Mouse (Mus musculus): ENCODE results near the gene Ank3. TPM values are rescaled to one million over a fixed set of nuclear protein-coding genes. Genes with fewer than 3 reads are reported as not detected.
A peak's percentile ranks its signal among the peaks of the same experiment; 100 is the strongest.
"Not testable (repeated sequence)": the region's sequence is repeated elsewhere in the genome, so short reads cannot be mapped to it uniquely, and the experiment has no call there.

Gene Ank3
- total RNA-seq, 2 experiments from 2014 or later, result 573 to 576 TPM

GRCm38 (mm10) chr10:69909856-69910255 lies 511.3 kb downstream of the Ank3 start:
- intact Hi-C loops (cut with DNase I), result no loop called here
- no peak for DNase-seq

GRCm38 (mm10) chr10:69910304-69910703 lies 511.7 kb downstream of the Ank3 start:
- intact Hi-C loops (cut with DNase I); DNase-seq: not testable (repeated sequence)

- DNase-seq; intact Hi-C loops (cut with DNase I): not testable (repeated sequence)
Observed at GRCm38 (mm10) chr10:69910726-69911125, 512.2 kb downstream of the Ank3 start.

GRCm38 (mm10) chr10:69915566-69915965 lies 517.0 kb downstream of the Ank3 start:
- intact Hi-C loops (cut with DNase I), result no loop called here
- DNase-seq, result no peak

- intact Hi-C loops (cut with DNase I), result no loop called here
- DNase-seq, result no peak
Observed at GRCm38 (mm10) chr10:69916205-69916604, 517.6 kb downstream of the Ank3 start.

GRCm38 (mm10) chr10:69916689-69917435 lies 518.3 kb downstream of the Ank3 start:
- no peak for DNase-seq
- intact Hi-C loops (cut with DNase I), result no loop called here

- intact Hi-C loops (cut with DNase I), result no loop called here
- no peak for DNase-seq
Observed at GRCm38 (mm10) chr10:69917711-69918110, 519.1 kb downstream of the Ank3 start.

GRCm38 (mm10) chr10:69918461-69919151 lies 520.0 kb downstream of the Ank3 start:
- intact Hi-C loops (cut with DNase I), result no loop called here

GRCm38 (mm10) chr10:69919152-69919492 lies 520.5 kb downstream of the Ank3 start:
- intact Hi-C loops (cut with DNase I), result no loop called here
- no peak for DNase-seq

More at GRCm38 (mm10) chr10:69918461-69919151, 520.0 kb downstream of the Ank3 start:
- DNase-seq, result no peak

GRCm38 (mm10) chr10:69919746-69920145 lies 521.2 kb downstream of the Ank3 start:
- no peak for DNase-seq
- intact Hi-C loops (cut with DNase I), result no loop called here

- intact Hi-C loops (cut with DNase I), result no loop called here
- no peak for DNase-seq
Observed at GRCm38 (mm10) chr10:69922076-69922475, 523.5 kb downstream of the Ank3 start.

GRCm38 (mm10) chr10:69923801-69924200 lies 525.2 kb downstream of the Ank3 start:
- intact Hi-C loops (cut with DNase I), result no loop called here
- DNase-seq, result no peak

GRCm38 (mm10) chr10:69924321-69924720 lies 525.7 kb downstream of the Ank3 start:
- DNase-seq, result peak; percentile 41
- intact Hi-C loops (cut with DNase I), result no loop called here

GRCm38 (mm10) chr10:69924845-69925244 lies 526.3 kb downstream of the Ank3 start:
- DNase-seq, result no peak
- intact Hi-C loops (cut with DNase I), result no loop called here

- DNase-seq, result no peak
- intact Hi-C loops (cut with DNase I), result no loop called here
Observed at GRCm38 (mm10) chr10:69925285-69926157, 526.9 kb downstream of the Ank3 start.

- intact Hi-C loops (cut with DNase I), result no loop called here
Observed at GRCm38 (mm10) chr10:69926158-69926882, 527.7 kb downstream of the Ank3 start.

GRCm38 (mm10) chr10:69927012-69927411 lies 528.4 kb downstream of the Ank3 start:
- DNase-seq, result no peak
- intact Hi-C loops (cut with DNase I), result no loop called here

More at GRCm38 (mm10) chr10:69926158-69926882, 527.7 kb downstream of the Ank3 start:
- DNase-seq, result no peak

- intact Hi-C loops (cut with DNase I), result no loop called here
Observed at GRCm38 (mm10) chr10:69928358-69928757, 529.8 kb downstream of the Ank3 start.

GRCm38 (mm10) chr10:69930503-69930902 lies 531.9 kb downstream of the Ank3 start:
- intact Hi-C loops (cut with DNase I), result no loop called here
- no peak for DNase-seq

More at GRCm38 (mm10) chr10:69928358-69928757, 529.8 kb downstream of the Ank3 start:
- DNase-seq, result no peak

GRCm38 (mm10) chr10:69936443-69937067 lies 538.0 kb downstream of the Ank3 start:
- intact Hi-C loops (cut with DNase I), result no loop called here
- DNase-seq, result no peak

Data from left cerebral cortex, postnatal 4 days (tissue).